Mouse (Mus musculus) CD4-positive helper T cell, adult 2 months (primary cell): ENCODE results near the gene Dennd1c.

Source experiments
- DNase-seq: peaks from one replicate; pipeline ENCODE4 v3.0.0-alpha.2; 2012; ENCODE audit warnings: low read depth, missing footprints, low spot score

The Dennd1c gene

DNA sequence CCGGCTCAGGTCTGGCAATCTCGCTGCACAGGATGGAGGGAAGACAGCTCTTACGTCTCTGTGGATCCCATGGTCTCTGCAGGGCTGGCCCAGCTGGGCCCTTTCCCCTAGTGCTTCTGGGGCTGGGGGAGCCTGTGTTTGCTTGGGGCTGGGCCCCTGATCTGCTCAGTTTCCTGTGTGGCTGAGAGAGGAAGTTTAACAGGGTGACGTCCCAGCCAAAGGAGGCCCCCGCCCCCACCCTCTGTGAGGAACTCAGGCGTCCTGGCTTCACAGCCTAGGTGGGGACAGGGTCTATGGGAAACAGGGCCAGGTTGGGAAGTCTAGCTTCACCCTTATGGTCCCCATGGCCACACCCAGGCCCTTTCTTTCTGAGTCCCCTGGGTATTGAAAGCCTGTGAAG lies at the start of gene Dennd1c:
TSS of gene Dennd1c (minus strand) at position 179 of the 400 bp plus-strand sequence.
- DNase-seq = peak; percentile 86

DNA sequence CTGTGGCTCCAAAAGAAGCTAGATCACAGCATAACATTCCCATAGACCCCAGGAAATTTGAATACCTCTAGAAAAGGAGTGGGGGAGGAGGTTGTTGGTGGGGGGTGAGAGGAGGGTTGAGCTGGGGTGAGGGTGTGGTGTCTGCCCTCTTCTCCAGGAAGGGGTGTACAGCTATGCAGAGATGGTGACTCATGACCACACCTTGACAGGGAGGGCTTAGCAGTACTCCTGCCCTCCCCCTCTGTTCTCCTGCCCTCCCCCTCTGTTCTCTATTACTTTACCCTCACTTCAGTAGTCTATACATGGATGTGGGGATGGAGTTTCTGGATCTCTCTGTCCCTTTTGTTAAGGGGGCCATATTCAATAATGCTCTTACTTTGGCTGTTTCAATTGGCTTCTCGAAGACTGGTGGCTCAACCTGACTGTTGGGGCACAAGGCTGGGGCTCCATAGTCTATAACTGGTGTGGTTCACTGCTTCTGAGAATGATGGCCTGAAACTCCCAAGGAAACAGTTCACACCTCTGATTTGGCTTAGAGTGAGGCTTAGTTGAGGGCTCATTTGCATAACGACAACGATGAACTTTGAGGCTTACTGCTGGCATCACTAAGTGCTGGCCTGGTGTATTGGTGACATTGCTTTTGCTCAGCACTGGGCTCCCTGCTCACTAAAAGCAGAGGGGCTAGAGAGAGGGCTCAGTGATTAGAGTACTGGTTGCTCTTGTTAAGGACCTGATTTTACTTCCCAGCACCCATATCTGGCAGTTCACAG lies 47.7 kb upstream of the Dennd1c start:
- DNase-seq = peak; percentile 19

DNA sequence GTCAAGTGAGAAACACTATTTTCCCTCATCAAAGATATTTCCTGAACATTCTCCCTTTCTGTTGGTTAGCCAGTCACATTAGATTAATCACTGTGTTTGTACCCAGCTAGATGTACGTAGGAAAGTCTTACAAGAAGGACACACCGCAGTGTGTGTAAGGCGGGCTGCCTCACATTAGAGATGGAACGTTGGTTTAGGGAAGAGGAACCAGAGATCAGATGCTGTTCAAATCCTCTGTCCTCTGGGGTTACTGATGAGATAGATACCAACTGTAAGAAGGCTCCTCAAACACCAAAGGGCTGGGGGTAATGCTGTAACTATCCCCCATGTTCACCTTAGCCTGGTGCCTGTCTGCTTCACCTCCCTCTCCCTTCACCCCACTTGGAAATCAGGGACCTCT lies 46.5 kb upstream of the Dennd1c start:
- no peak for DNase-seq

DNA sequence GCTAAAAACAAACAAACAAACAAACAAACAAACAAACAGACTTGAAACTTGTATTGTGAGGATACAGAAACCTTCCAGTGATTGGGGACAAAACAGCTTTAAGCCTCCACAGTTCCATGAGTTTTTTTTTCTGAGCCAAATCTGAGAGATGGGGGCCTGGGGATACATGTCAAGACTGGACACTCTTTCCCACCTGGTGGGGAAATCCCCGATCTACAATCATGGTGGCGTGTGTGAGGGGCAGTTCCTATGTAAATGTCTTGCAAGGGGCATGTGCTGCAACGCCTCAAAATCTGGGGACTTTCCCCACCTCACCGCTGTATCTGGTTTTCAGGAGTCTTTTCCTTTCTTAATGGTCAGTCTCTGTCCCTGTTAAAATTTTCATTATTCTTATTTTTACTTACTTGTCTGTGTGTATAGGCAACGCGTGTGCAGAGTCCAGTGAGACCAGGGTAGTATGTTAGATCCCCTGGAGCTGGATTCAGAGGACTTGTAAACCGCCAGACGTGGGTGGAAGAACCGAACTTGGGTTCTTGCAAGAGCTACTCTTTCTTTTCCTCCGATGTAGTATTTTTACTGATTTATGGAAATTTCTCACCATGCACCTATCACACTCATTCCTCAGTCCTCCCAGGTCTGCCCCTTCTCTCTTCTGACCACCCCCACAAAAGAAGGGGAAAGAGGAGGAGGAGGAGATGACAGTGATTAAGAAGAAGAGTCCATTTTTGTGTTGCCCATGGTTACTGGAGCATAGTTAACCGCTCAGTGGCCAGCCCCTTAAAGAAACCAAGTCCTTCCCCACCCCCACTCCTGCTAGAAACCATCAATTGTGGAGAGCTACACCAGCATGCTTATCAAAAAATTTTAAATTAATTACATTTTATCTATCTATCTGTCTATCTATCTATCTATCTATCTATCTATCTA lies 45.1 kb upstream of the Dennd1c start:
- DNase-seq = no peak

DNA sequence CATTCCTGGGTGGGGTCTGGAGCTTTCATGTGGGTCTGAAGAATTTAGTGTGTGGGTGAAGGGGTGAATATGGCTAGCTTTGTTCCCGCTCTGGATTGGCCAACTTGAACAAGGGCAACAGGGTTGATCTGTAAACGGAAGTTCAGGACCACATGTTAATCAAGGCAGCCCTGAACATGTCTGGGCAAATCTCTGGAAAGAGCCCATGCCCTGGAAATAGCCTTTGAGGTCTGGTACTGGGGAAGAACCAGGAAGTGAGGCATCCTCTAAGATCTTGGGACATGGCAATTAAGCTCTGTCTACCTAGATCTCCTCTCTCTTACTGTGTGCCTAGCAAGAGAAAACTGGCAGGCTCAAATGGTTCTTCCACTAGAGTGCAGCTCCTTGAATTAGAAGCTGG lies 43.5 kb upstream of the Dennd1c start:
- DNase-seq = no peak

DNA sequence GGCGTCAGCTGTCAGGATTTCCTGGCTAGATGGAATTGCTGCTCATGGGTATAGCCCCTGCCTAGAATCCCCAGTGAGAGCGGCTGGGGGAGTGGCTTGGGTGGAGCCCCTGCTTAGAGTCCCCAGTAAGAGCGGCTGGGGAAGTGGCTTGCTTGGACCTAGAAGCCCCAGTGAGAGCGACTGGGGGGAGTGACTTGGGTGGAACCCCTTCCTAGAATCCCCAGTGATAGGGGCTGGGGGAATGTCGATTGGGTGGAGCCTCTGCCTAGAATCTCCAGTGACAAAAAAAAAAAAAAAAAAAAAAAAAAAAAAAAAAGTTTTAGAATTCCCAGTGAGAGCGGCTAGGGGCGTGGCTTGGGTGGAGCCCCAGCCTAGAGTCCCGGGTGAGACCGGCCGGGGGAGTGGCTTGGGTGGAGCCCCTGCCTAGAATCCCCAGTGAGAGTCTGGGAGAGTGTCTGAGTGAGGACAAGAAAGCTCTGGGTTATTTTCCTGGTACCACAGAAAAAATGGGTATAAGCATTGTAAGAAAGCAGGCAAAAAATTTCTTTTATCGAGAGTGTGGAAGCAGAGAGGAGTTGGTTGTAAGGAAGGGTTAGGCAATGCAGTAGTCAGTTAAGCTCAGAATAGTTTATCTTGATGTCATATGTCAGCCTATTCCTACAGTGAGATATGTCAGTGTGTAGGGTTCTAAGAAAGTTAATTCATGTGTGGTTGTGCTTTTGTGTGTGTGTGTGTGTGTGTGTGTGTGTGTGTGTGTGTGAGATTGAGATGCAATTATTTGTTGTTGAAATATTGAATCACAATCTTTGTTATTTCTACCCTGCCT lies 40.4 kb upstream of the Dennd1c start:
- DNase-seq = no peak

DNA sequence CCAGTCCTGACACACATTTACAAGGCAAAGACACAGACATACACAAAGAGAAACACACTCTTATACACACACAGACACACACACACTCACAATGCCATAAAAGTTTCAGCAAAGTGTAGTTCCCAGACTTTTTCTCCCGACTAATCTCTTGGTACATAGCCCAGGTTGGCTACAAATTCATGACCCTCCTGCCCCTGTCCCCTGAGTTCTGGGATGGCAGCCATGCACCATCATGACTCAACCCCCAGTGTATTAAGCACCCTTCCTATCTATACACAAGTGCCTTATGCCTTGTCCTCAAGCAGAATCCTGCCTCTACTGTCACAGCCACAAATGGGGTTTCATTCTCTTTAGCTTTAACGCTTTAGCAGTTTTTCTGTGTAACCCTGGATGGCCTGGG lies 38.5 kb upstream of the Dennd1c start:
- DNase-seq = no peak

DNA sequence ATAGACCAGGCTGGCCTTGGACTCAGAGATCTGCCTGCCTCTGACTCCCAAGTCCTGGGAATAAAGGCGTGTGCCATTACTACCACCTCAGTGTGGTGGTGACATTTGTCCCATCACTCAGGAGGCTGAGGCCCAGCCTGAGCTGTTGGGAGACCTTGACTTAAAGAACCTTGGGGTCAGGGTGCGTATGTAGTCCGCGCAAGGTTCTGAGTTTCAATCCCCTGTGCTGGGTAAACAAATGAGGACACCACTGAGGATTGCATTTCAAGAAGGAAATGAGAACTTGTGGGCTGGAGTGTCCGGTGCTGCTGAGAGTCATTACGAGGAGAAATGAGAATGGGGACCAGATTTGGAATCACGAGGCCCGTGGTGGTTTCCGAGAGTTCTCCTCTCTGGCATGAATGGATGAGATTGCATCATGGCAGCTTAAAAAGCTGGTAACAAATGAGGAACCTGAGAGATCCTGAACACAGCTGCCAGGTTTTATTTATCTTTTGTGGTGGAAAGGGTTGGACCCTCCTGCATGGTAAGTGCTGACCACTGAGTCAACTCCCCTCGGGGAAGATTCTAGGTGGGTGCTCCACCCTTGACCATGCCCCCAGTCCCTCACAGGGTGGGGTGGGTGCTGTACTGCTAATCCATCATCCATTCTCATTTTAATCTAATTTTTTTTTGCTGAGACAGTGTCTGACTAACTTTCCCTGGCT lies 34.6 kb upstream of the Dennd1c start:
- DNase-seq = no peak

DNA sequence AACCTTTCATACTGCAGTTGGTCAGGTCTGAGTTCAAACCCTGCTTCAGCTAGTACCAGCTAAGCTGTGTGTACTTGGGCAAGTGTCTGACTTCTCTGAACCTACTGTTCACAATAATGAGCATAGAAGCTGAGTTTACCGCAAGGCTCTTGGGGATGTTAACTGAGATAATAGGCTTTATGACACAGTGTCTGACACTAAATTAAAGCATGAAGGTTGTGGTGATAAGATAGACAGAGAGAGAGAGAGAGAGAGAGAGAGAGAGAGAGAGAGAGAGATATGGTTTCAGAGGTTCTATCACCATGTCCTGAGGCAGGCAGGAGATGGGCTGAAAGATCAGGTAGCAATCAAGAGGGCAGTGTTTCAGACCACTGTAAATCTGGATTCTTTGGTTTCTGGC lies 31.7 kb upstream of the Dennd1c start:
- no peak for DNase-seq

DNA sequence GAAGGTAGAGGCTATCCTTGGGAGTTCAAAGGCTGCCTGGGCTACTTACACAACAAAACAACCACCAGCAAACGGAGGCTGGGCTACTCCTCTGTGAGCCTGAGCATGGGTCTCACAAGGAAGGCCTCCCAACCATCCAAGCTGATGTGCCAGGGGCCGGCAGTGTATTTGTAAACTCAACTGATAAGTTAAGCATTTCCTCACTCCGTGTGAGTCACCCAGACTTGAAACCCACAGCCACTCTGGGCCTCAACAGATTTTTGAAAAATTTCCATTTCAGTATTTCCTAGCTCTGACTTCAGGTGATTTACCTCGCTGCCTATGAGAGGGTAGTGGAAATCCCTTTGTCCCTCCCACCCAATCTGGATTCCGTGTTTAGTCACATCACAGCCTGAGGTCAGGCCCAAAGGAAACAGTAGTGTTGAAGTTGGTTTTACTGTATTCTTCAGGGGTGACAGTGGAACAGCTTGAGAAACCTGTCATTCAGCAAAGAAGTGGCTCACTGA lies 30.4 kb upstream of the Dennd1c start:
- DNase-seq = peak; percentile 83

DNA sequence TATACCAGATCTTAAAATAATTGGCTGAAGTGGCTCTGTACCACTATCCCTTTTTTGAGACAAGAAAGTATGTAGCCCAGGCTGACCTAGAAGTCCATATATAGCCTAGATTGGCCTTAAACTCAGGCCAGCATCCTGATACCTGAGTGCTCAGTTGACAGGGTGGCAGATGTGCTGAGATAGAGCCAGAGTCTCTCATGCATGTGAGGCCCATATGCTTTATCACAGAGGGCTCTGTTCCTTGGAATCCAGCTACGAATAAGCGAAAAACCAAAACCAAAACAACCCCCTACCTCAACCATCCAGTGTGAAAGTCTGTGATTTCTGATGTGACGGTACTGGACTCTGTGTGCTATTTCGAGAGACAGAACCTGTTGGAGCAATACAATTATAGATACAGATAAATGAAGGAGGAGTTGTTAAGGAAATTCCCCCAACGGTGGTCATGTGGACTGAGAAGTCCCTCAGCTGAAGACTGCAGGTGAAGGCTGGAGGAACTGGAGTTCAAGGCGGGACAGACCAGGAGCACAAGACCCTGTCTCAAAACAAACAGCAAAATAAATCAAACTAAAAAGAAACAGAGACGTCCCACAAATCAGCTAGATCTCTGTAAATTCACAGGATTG lies 29.8 kb upstream of the Dennd1c start:
- no peak for DNase-seq

DNA sequence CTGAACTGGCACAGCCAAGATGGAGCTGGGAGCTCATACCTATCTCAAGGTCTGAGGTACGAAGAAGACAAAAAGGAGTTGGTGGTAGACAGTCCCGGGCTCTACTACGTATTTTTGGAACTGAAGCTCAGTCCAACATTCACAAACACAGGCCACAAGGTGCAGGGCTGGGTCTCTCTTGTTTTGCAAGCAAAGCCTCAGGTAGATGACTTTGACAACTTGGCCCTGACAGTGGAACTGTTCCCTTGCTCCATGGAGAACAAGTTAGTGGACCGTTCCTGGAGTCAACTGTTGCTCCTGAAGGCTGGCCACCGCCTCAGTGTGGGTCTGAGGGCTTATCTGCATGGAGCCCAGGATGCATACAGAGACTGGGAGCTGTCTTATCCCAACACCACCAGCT lies 28.8 kb upstream of the Dennd1c start:
- no peak for DNase-seq

DNA sequence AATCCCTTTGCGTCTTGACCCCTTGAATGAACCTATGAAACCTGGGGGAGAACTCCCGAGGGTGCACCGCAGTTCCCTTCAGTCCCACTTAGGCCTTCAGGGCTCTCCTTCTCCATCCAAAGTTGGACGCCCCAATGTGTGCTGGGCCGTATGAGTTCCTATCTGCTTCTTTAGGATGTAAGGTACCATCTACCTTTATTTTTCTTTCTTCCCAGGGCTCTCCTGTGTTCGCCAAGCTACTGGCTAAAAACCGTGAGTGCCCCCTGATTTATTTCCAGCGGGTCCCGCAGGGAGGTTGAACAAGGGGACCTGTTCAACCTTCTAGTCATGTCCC lies 27.7 kb upstream of the Dennd1c start:
- no peak for DNase-seq

DNA sequence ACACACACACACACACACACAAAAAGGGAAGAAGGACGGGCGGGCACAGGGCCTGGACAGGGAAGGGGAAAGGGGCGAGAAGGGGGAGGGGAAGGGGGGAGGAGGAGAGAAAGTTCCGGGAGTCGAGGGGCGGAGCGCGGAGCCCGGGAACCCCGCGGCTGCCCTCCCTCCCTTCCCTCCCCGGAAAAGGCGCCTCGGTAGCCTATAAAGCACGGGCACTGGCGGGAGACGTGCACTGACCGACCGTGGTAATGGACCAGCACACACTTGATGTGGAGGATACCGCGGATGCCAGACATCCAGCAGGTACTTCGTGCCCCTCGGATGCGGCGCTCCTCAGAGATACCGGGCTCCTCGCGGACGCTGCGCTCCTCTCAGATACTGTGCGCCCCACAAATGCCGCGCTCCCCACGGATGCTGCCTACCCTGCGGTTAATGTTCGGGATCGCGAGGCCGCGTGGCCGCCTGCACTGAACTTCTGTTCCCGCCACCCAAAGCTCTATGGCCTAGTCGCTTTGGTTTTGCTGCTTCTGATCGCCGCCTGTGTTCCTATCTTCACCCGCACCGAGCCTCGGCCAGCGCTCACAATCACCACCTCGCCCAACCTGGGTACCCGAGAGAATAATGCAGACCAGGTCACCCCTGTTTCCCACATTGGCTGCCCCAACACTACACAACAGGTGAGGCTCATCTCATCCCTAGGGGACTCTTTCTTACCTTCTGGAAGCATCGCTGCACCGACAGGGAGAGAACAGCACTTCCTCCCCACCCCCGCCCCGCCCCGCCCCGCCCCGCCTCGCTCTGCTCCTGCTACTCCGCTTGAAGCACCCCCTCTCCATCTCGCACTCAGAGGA lies 27.1 kb upstream of the Dennd1c start, which contains the start of gene Tnfsf9:
TSS of gene Tnfsf9 (plus strand) at position 145 of the 854 bp plus-strand sequence.
- peak; percentile 66 for DNase-seq

DNA sequence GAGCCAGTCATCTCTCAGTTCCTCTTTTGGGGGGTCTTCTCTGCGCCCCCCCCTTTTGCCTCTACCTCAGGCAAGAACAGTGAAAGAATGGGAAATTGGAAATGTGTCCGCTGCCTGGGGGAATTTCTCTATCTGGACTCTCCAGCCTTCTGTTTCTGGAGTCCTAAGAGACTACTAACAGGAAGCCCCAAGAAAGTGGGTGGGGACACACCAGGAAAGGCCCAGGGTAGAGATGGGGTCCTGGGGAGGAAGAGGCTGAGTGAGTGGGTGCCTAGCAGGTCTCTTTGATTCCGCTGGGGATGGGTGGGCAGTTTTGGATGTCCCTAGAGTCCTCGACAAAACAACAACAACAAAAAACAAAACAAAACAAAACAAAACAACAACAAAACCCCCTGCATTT lies 26.2 kb upstream of the Dennd1c start:
- DNase-seq = no peak

DNA sequence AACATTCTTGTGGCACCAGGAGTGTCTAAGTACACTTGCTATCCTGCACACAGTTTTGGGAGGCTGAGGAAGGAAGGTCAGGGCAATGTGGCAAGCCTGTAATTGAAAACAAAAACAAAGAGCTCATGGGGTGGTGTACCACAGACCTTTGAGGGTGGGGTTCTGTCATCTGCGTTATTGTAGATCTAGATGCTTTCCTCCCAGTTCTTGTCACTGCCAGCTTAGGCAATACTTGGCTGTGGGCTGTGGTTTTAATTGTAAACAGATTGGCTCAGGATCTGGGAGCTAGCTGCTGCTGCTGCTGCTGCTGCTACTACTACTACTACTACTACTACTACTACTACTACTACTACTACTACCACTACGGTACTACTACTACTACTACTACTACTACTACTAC lies 24.0 kb upstream of the Dennd1c start:
- peak; percentile 21 for DNase-seq

DNA sequence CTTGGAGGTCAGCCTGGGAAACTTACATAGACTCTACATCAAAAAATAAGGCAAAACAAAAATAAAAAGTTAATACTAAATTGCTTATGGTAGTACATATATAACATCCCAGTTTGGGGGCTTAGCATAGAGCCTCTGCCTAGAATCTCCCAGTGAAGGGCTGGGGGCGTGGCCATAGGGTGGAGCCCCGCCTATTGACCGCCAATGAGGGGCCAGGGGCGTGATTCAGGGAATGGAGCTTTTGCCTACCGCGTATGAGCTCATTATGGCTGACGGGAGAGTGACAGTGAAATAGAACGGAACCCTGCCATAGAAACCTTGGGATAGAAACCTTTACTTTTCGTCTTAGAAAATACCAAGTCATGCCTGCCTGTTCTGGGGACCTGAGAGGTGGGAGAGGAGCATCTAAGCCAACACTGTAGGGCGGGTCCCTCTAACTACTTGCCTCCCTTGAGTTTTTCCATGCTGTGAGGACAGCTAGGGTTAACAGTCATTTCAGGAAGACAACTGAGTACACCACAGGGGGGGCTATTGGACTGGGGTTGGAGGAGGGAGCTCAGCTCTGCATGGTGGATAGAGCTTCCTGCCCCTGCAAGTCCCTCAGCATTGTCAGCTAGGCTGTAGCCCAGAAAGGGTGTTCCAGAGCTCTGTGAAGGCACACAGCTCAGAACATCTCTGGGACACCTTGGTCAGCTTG lies 21.5 kb upstream of the Dennd1c start:
- DNase-seq = peak; percentile 33

DNA sequence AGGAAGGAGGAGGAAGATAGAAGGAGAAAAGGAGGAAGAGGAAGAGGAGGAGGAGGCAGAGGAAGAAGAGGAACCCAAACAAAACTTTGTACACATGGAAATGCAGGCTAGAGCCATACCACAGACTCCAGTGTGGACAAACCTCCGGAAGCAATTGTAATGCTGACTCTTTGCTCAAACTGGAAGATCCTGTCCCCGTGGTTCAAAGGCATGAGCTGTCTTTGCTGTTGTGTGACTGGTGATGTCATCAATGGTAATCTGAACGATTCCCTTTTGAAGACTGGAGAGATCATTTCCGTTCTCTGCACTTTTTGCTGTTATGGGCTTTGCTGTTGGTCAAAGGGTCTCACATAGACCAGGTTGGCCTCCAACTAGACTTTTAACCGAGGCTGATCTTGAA lies 20.0 kb upstream of the Dennd1c start:
- DNase-seq = no peak

DNA sequence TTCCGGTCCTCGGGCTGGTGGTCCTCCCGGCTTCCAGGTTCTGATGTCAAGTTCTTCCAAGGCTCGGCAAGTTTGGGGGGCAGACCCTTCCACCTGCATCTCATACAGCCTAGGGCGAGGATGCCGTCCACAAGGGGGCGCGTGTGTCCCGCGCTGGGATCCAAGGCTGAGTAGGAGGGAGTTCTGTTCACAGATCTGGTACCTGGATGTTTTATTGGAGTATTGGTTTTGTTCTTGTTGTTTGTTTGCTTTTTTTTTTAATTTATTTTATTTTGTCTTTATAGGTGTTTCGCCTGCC lies 18.3 kb upstream of the Dennd1c start:
- peak; percentile 83 for DNase-seq
